Comparison of ENCODE assay signal across 13 mouse cellular contexts in genomic region chr14:118069439-118070079, GRCm38 (mm10). TPM values are rescaled to one million over a fixed set of nuclear protein-coding genes. Genes with fewer than 3 reads are reported as not detected.
DNase-seq lines count a peak whose midpoint lies in the region; TF ChIP-seq lines count a peak whose summit lies in the region.
"Had no signal": no experiment of that assay in that cellular context is flagged by ENCODE, and none has a peak within 500 bp of the region (broad histone marks: within the 10 kb centered on the region; RNA-seq: fewer than 3 reads in every experiment).

No protein-coding gene starts in this region.

- no peak for TF ChIP-seq POLR2A in kidney, adult 2 months (IDR thresholded peaks at IDR 0.05; ENCODE audit: low read depth, low read length)

- no peak overlapping the region for H3K27ac ChIP-seq in kidney, adult 2 months (ENCODE audit: insufficient read depth, low read depth, low read length)
- H3K27ac ChIP-seq: liver, embryonic 14.5 days had no signal

- DNase-seq in cerebellum, postnatal 10 days: peak; percentile 20 to 35
- DNase-seq in cerebellum, postnatal 4 days (ENCODE audit: low spot score in 2 of 2): no peak
- DNase-seq in kidney, adult 2 months: peak; percentile 35
- no peak for DNase-seq in kidney, adult 8-10 months
- peak; percentile 27 for DNase-seq in lung, postnatal 10 days
- no peak for DNase-seq in lung, postnatal 36 days
- DNase-seq in ovary, postnatal 14 days (ENCODE audit: low spot score): no peak
- no peak for DNase-seq in adrenal gland, postnatal 14 days
- DNase-seq: adrenal gland, adult 8-10 months; cerebellum, postnatal 25 days had no signal

- H3K36me3 ChIP-seq in kidney, adult 2 months (ENCODE audit: control insufficient read depth, insufficient read depth, low read length): no peaks in the 10 kb centered on the region
- H3K36me3 ChIP-seq: heart, embryonic 15.5 days had no signal

- TF ChIP-seq CTCF in kidney, adult 2 months (conservative IDR thresholded peaks at IDR 0.05; ENCODE audit: insufficient read depth, insufficient read length, low read depth, low read length): no peak

- H3K4me1 ChIP-seq in kidney, adult 2 months (ENCODE audit: control insufficient read depth, insufficient read depth, low read length): no peaks in the 10 kb centered on the region
- H3K4me1 ChIP-seq: heart, embryonic 15.5 days had no signal

- no peak overlapping the region for H3K4me3 ChIP-seq in kidney, adult 2 months (ENCODE audit: insufficient read depth, low read depth, low read length)
- H3K4me3 ChIP-seq: heart, embryonic 15.5 days; myocyte had no signal

- 71% methylated on average over 12 of the region's 12 CpGs for WGBS in kidney, adult 2 months

- no peaks in the 10 kb centered on the region for H3K27me3 ChIP-seq in kidney, adult 2 months (replicated peaks; ENCODE audit: control insufficient read depth, insufficient read depth, low read length)
- H3K27me3 ChIP-seq: heart, embryonic 15.5 days had no signal

RNA-seq across cellular contexts. Expression of gene Dct, which starts 17.5 kb away (rescaled TPM):
- 0.18 and 0.25 TPM in 2 replicates for polyA plus RNA-seq in kidney, adult 2 months (2012; rRNA removed)
- total RNA-seq in adrenal gland, postnatal 14 days (2021): not detected in 2 replicates

Comparison
In these comparisons a context has a peak if more than half of its experiments do, and no peak if none do; other contexts are left out.
1. DNase-seq: peak in cerebellum, postnatal 10 days (2 of 2), kidney, adult 2 months (single experiment) and lung, postnatal 10 days (single experiment); none in cerebellum, postnatal 4 days (0 of 2), kidney, adult 8-10 months (0 of 2), lung, postnatal 36 days (single experiment), ovary, postnatal 14 days (single experiment) and adrenal gland, postnatal 14 days (single experiment).